ENCODE assay signal across 8 mouse cellular contexts in the genomic region with DNA sequence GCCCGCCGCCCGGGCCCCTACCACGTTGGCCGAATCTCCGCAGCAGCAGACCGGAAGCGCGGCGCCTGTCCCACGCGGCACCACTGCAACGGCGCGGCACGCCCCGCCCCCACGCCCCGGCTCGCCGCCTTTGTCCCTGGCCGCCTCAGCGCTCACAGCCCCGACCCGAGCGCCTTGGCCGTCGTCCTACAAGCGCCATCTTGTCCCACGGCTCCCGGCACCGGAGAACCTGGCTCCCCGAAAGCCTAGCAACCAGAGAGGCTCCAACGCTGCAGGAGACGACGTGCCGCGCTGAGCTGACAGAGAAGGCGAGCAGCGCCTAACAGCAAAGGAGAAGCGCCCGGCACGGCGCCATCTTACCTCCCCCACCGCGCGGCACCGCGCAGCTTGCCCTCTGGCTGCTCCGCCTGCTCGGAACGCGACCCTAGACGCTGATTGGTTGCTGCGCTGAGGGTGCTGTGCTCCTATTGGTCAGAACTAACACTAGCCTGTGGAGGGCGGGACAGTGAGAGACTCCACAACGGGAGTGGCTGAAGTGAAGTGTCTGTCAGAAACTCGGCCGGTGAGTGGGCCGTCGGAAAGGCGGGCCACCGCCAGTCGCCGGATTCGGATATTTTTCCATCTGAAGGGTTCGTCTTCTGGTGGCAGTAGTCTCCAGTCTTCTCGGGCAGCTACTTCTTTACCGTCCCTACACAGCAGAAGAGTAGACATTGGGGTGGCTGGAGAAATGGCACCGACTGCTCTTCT. TPM values are rescaled to one million over a fixed set of nuclear protein-coding genes. Genes with fewer than 3 reads are reported as not detected.
A peak's percentile ranks its signal among the peaks of the same experiment; 100 is the strongest.
DNase-seq lines count a peak whose midpoint lies in the region; ATAC-seq and TF ChIP-seq lines count a peak whose summit lies in the region.

A gene (minus strand): TSS at position 384 of the 747 bp plus-strand sequence.

- whole genome bisulfite sequencing in forebrain, embryonic 11.5 days: under 1% methylated on average over 69 of the region's 70 CpGs
- under 1% methylated on average over 69 of the region's 70 CpGs for WGBS in heart, embryonic 16.5 days
- WGBS in liver, embryonic 15.5 days (ENCODE audit: insufficient replicate concordance): under 1% methylated on average over 69 of the region's 70 CpGs
- under 1% methylated on average over 69 of the region's 70 CpGs for WGBS in neural tube, embryonic 12.5 days

- H3K27me3 ChIP-seq in CH12.LX (replicated peaks): no peaks in the 10 kb centered on the region
- no peaks in the 10 kb centered on the region for H3K27me3 ChIP-seq in forebrain, embryonic 11.5 days (ENCODE audit: control insufficient read depth, insufficient read depth, low read length)
- H3K27me3 ChIP-seq in heart, embryonic 16.5 days (ENCODE audit: control insufficient read depth, insufficient read depth, low read length): no peaks in the 10 kb centered on the region
- H3K27me3 ChIP-seq in liver, embryonic 15.5 days: no peaks in the 10 kb centered on the region
- no peaks in the 10 kb centered on the region for H3K27me3 ChIP-seq in neural tube, embryonic 12.5 days (replicated peaks)

- H3K4me1 ChIP-seq in CH12.LX (ENCODE audit: control insufficient read depth in 1 of 2, insufficient read depth in 2 of 2): peaks cover 0 to 17% of the 10 kb centered on the region in 2 experiments; a peak in 2 of 4 replicates
- H3K4me1 ChIP-seq in forebrain, embryonic 11.5 days (replicated peaks; ENCODE audit: control insufficient read depth, insufficient read depth, low read length): 0 out of 2 replicates have a peak, but pooled peaks cover 4% of the 10 kb centered on the region
- peaks cover 7% of the 10 kb centered on the region for H3K4me1 ChIP-seq in heart, embryonic 16.5 days (ENCODE audit: control insufficient read depth, insufficient read depth, low read length)
- peaks cover 31% of the 10 kb centered on the region for H3K4me1 ChIP-seq in liver, embryonic 15.5 days (replicated peaks)
- H3K4me1 ChIP-seq in neural tube, embryonic 12.5 days: peaks cover 11% of the 10 kb centered on the region

- TF ChIP-seq CTCF in CH12.LX (conservative IDR thresholded peaks at IDR 0.05 in 1 of 2, IDR thresholded peaks at IDR 0.05 in 1 of 2; ENCODE audit: low read depth in 2 of 2, low read length in 2 of 2): peak in 1 of 2 experiments; percentile 11; a peak in 1 of 4 replicates

- dilution Hi-C loops in CH12.LX (cut with MboI; ENCODE audit: extremely low pct_ligation_motif_present, extremely low pct_unique_long_range_greater_than_20kb, low sequenced_read_pairs): no loop called here

- peak within 1 kb of the TSS; percentile 72 for H3K9ac ChIP-seq in CH12.LX (ENCODE audit: insufficient read depth, low read depth)
- peak within 1 kb of the TSS; percentile 99 for H3K9ac ChIP-seq in forebrain, embryonic 11.5 days (ENCODE audit: low read length)
- H3K9ac ChIP-seq in heart, embryonic 16.5 days (ENCODE audit: low read length): peak within 1 kb of the TSS; percentile 97
- peak within 1 kb of the TSS; percentile 93 for H3K9ac ChIP-seq in liver, embryonic 15.5 days
- H3K9ac ChIP-seq in neural tube, embryonic 12.5 days: peak within 1 kb of the TSS; percentile 94

- peak within 1 kb of the TSS; percentile 75 for H3K27ac ChIP-seq in CH12.LX (ENCODE audit: insufficient read depth, low read depth)
- H3K27ac ChIP-seq in forebrain, embryonic 11.5 days (ENCODE audit: low read depth, low read length): peak within 1 kb of the TSS; percentile 97
- H3K27ac ChIP-seq in heart, embryonic 16.5 days (ENCODE audit: low read length): peak within 1 kb of the TSS; percentile 99
- H3K27ac ChIP-seq in liver, embryonic 15.5 days (replicated peaks): peak within 1 kb of the TSS; percentile 98
- H3K27ac ChIP-seq in neural tube, embryonic 12.5 days: peak within 1 kb of the TSS; percentile 98

- TF ChIP-seq RAD21 in CH12.LX (IDR thresholded peaks at IDR 0.05; ENCODE audit: low read depth, low read length): no peak

- peaks cover 16 to 40% of the 10 kb centered on the region in 2 experiments for H3K36me3 ChIP-seq in CH12.LX (replicated peaks in 1 of 2; ENCODE audit: control insufficient read depth in 1 of 2, insufficient read depth in 1 of 2, low read length in 1 of 2)
- H3K36me3 ChIP-seq in forebrain, embryonic 11.5 days (ENCODE audit: control insufficient read depth, insufficient read depth, low read length): peaks cover 7% of the 10 kb centered on the region; the same call in 1 of the 2 replicates
- peaks cover 25% of the 10 kb centered on the region for H3K36me3 ChIP-seq in heart, embryonic 16.5 days (ENCODE audit: control insufficient read depth, insufficient read depth)
- H3K36me3 ChIP-seq in liver, embryonic 15.5 days (replicated peaks): peaks cover 41% of the 10 kb centered on the region
- peaks cover 23% of the 10 kb centered on the region for H3K36me3 ChIP-seq in neural tube, embryonic 12.5 days

- peaks cover 33% of the 10 kb centered on the region for H3K79me2 ChIP-seq in CH12.LX (replicated peaks; ENCODE audit: control insufficient read depth, extremely low read depth, insufficient read depth, poor library complexity, severe bottlenecking)

- H3K9me3 ChIP-seq in CH12.LX (replicated peaks; ENCODE audit: low read length): no peaks in the 10 kb centered on the region
- H3K9me3 ChIP-seq in forebrain, embryonic 11.5 days (ENCODE audit: control insufficient read depth, low read length): no peaks in the 10 kb centered on the region
- H3K9me3 ChIP-seq in heart, embryonic 16.5 days (replicated peaks; ENCODE audit: control insufficient read depth, low read length): no peaks in the 10 kb centered on the region
- H3K9me3 ChIP-seq in liver, embryonic 15.5 days (replicated peaks): no peaks in the 10 kb centered on the region
- H3K9me3 ChIP-seq in neural tube, embryonic 12.5 days: no peaks in the 10 kb centered on the region

- in situ Hi-C loops in CH12.LX (cut with MboI; ENCODE audit: low pct_ligation_motif_present, low pct_unique_long_range_greater_than_20kb, low sequenced_read_pairs): loop anchor here (5.0 kb wide), 1 partner anchor 33 kb away; no protein-coding TSS in a partner anchor

- H3K4me2 ChIP-seq in CH12.LX (ENCODE audit: insufficient read depth, low read depth, poor library complexity, severe bottlenecking): peak within 1 kb of the TSS; percentile 90
- peak within 1 kb of the TSS; percentile 82 for H3K4me2 ChIP-seq in forebrain, embryonic 11.5 days (ENCODE audit: low read depth, low read length, severe bottlenecking)
- H3K4me2 ChIP-seq in heart, embryonic 16.5 days (ENCODE audit: low read depth, low read length): peak within 1 kb of the TSS; percentile 75
- H3K4me2 ChIP-seq in liver, embryonic 15.5 days: peak within 1 kb of the TSS; percentile 85
- H3K4me2 ChIP-seq in neural tube, embryonic 12.5 days (replicated peaks): peak within 1 kb of the TSS; percentile 90

- peak; percentile 97 for TF ChIP-seq POLR2A in CH12.LX (IDR thresholded peaks at IDR 0.05; ENCODE audit: low read depth, low read length)

- peak; percentile 100 for DNase-seq in CH12.LX (ENCODE audit: extremely low read depth)
- DNase-seq in c-Kit-positive CD71-positive TER-119-negative erythroid progenitor cells, embryonic 14.5 days (ENCODE audit: low read depth): peak; percentile 96
- peak; percentile 98 for DNase-seq in forebrain, embryonic 11.5 days (ENCODE audit: low spot score)
- peak; percentile 97 to 99 for DNase-seq in kidney, postnatal 36 days
- peak; percentile 99 for DNase-seq in telencephalon, adult 2 months (ENCODE audit: low read depth, low spot score)

- peak; percentile 100 for ATAC-seq in forebrain, embryonic 11.5 days (replicated peaks; ENCODE audit: low FRiP score)
- peak; percentile 100 for ATAC-seq in heart, embryonic 16.5 days (replicated peaks; ENCODE audit: extremely low read depth, insufficient read depth, low FRiP score)
- peak; percentile 99 for ATAC-seq in liver, embryonic 15.5 days (ENCODE audit: insufficient read depth)
- peak; percentile 100 for ATAC-seq in neural tube, embryonic 12.5 days (ENCODE audit: low FRiP score, low read depth)

- no peak for TF ChIP-seq EP300 in CH12.LX (IDR thresholded peaks at IDR 0.05; ENCODE audit: low read length)

- H3K4me3 ChIP-seq in CH12.LX (replicated peaks in 1 of 3; ENCODE audit: low read depth in 2 of 3, low read length in 2 of 3, poor library complexity in 1 of 3): peak within 1 kb of the TSS; percentile 73 to 94 (median 90)
- peak within 1 kb of the TSS; percentile 79 for H3K4me3 ChIP-seq in forebrain, embryonic 11.5 days (ENCODE audit: low read depth, low read length)
- H3K4me3 ChIP-seq in heart, embryonic 16.5 days (ENCODE audit: low read length): peak within 1 kb of the TSS; percentile 94
- H3K4me3 ChIP-seq in liver, embryonic 15.5 days (replicated peaks): peak within 1 kb of the TSS; percentile 94
- H3K4me3 ChIP-seq in neural tube, embryonic 12.5 days: peak within 1 kb of the TSS; percentile 77

TF ChIP-seq in CH12.LX, 34 proteins besides CTCF, POLR2A, EP300 and RAD21 (continues in another document):
- TF ChIP-seq USF2 (conservative IDR thresholded peaks at IDR 0.05; ENCODE audit: low read depth, low read length) (no peak), MXI1 (IDR thresholded peaks at IDR 0.05; ENCODE audit: low read depth, low read length) (peak; percentile 89), USF1 (IDR thresholded peaks at IDR 0.05; ENCODE audit: low read depth, low read length) (no peak), IRF4 (IDR thresholded peaks at IDR 0.05; ENCODE audit: low read depth, low read length) (no peak; the same call in 1 of the 2 replicates), MAZ (IDR thresholded peaks at IDR 0.05; ENCODE audit: low read depth, low read length) (0 out of 2 replicates have a peak, but pooled peaks have one; percentile 10), UBTF (IDR thresholded peaks at IDR 0.05; ENCODE audit: low read depth, low read length) (no peak), ELF1 (IDR thresholded peaks at IDR 0.05; ENCODE audit: low read depth, low read length) (peak; percentile 63), GABPA (IDR thresholded peaks at IDR 0.05; ENCODE audit: insufficient replicate concordance, low read depth, low read length) (no peak), POLR2AphosphoS2 (IDR thresholded peaks at IDR 0.05; ENCODE audit: low read depth, low read length) (peak; percentile 88), ETS1 (conservative IDR thresholded peaks at IDR 0.05; ENCODE audit: low read depth, low read length) (no peak), TBP (conservative IDR thresholded peaks at IDR 0.05; ENCODE audit: low read depth, low read length) (peak; percentile 91), RCOR1 (conservative IDR thresholded peaks at IDR 0.05; ENCODE audit: low read depth, low read length) (no peak), KAT2A (IDR thresholded peaks at IDR 0.05; ENCODE audit: insufficient replicate concordance, low read length) (peak; percentile 67; the same call in 1 of the 2 replicates)

RNA-seq across cellular contexts. Expression of the gene that starts here (rescaled TPM):
- total RNA-seq in CH12.LX (2012; rRNA removed): 59.6 and 84.7 TPM in 2 replicates
- 101 and 103 TPM in 2 replicates for total RNA-seq in CH12.LX (2014; rRNA removed)
- polyA plus RNA-seq in CH12.LX (2012; ENCODE audit: insufficient read length, low read depth): 111 and 125 TPM in 2 replicates
- polyA plus RNA-seq in forebrain, embryonic 11.5 days (2014; fragmentation: Nextera tagmentation; extraction: Ambion mirVana): 138 and 152 TPM in 2 replicates
- 77.7 and 79.2 TPM in 2 replicates for polyA plus RNA-seq in heart, embryonic 16.5 days (2015; fragmentation: Nextera tagmentation; extraction: Ambion mirVana)
- polyA plus RNA-seq in liver, embryonic 15.5 days (2015; fragmentation: Nextera tagmentation; extraction: Ambion mirVana): 32.0 and 35.4 TPM in 2 replicates
- polyA plus RNA-seq in neural tube, embryonic 12.5 days (2016; fragmentation: Nextera tagmentation; extraction: Ambion mirVana): 169 and 183 TPM in 2 replicates

Comparison
In these comparisons a context has a peak if more than half of its experiments do, and no peak if none do; other contexts are left out.
1. Peak in every context shown above with its lines: DNase-seq, ATAC-seq, H3K4me3 ChIP-seq and H3K27ac ChIP-seq.